Mouse (Mus musculus): ENCODE measurements around the gene Lipk.

- TF ChIP-seq CTCF (IDR thresholded peaks at IDR 0.05; ENCODE audit: low read depth, low read length) (no peak), POLR2A (IDR thresholded peaks at IDR 0.05; ENCODE audit: insufficient read depth, low read length) (no peak)
These were observed 47.2 kb upstream of the Lipk start, which contains the start of gene Lipf for GRCm38 (mm10) chr19:33960887-33961286.
